Mouse (Mus musculus) intestine, embryonic 14.5 days (tissue): ENCODE results near the gene Ntm. TPM values are rescaled to one million over a fixed set of nuclear protein-coding genes. Genes with fewer than 3 reads are reported as not detected.

Experiments used
- ATAC-seq: fragments of 200-750 bp; cut with Nextera tagmentation; replicated peaks from 2 replicates; pipeline ENCODE4 v1.8.0; 2017; ENCODE audit warnings: low read depth, moderate number of reproducible peaks, moderate TSS enrichment, moderate library complexity; ENCODE audit not compliant: low FRiP score, low TSS enrichment
- DNase-seq: peaks from one replicate; pipeline ENCODE4 v3.0.0-alpha.2; 2018; ENCODE audit warnings: low spot score
- H3K27ac ChIP-seq: fragments of 300-500 bp; sonication (generic); 2 replicates; pipeline ENCODE4 v1.5.1; 2014; ENCODE audit warnings: low read depth, mild to moderate bottlenecking, control low read depth
- H3K27me3 ChIP-seq: fragments of 300-500 bp; sonication (generic); replicated peaks from 2 replicates; pipeline ENCODE4 v1.6.1; 2014; ENCODE audit warnings: low read length, control low read depth; ENCODE audit not compliant: control insufficient read depth, insufficient read depth
- H3K36me3 ChIP-seq: fragments of 300-500 bp; sonication (generic); 2 replicates; pipeline ENCODE4 v1.6.1; 2014; ENCODE audit warnings: low read length, control low read depth; ENCODE audit not compliant: control insufficient read depth, insufficient read depth
- H3K4me1 ChIP-seq: fragments of 300-500 bp; sonication (generic); replicated peaks from 2 replicates; pipeline ENCODE4 v1.6.1; 2014; ENCODE audit warnings: low read length, control low read depth, mixed read lengths; ENCODE audit not compliant: control insufficient read depth, insufficient read depth
- H3K4me2 ChIP-seq: fragments of 300-500 bp; sonication (generic); 2 replicates; pipeline ENCODE4 v1.6.1; 2014; ENCODE audit warnings: low read length
- H3K4me3 ChIP-seq: fragments of 300-500 bp; sonication (generic); 2 replicates; pipeline ENCODE4 v1.5.1; 2014; ENCODE audit warnings: low read depth, low read length, control low read depth, mixed read lengths
- H3K9ac ChIP-seq: fragments of 300-500 bp; sonication (generic); 2 replicates; pipeline ENCODE4 v1.6.1; 2014; ENCODE audit warnings: mild to moderate bottlenecking, low read length
- H3K9me3 ChIP-seq: fragments of 300-500 bp; sonication (generic); 2 replicates; pipeline ENCODE4 v1.6.1; 2016; ENCODE audit warnings: low read length, control low read depth; ENCODE audit not compliant: control insufficient read depth
- WGBS: fragments of 180-500 bp; shearing (Covaris S2); extraction: QIAGEN DNeasy Blood & Tissue Kit; methylation state at CpG from one replicate; pipeline ENCODE4 v1.1.7; 2014; 5-methylcytosine and 5-hydroxymethylcytosine counted together
- polyA plus RNA-seq: library from polyadenylated mRNA; unstranded; fragments of >200 nt; fragmentation: Nextera tagmentation; extraction: Ambion mirVana; gene quantifications from 2 replicates; pipeline ENCODE4 v1.2.1, GENCODE M21; 2014

Ntm gene
- polyA plus RNA-seq, 1 experiment from 2014 or later, result 11.6 TPM

DNA sequence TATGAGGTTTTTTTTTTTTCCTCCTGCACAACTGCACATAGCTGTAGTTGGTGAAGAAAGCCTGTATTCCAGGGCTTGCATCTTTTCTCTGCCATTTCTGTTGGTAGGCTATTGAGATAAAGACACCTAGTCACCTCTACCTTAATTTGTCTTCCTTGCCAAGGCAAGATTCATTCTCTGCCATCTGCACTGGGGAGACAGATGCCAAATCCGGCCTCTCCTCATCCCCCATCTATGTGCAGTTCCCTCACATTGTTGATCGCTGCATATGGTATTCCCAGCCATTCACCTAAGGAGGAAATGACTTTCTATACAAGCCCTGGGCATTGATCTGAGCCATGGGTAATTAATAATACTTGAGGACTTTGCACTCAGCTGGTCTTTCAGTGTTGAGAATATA, 753.7 kb downstream of the Ntm start:
- Histone ChIP-seq H3K36me3 (no peaks in the 10 kb centered on the region), H3K4me2 (no peak overlapping the region), H3K27me3 (no peaks in the 10 kb centered on the region), H3K9ac (no peak overlapping the region), H3K9me3 (no peaks in the 10 kb centered on the region), H3K4me3 (no peak overlapping the region), H3K27ac (no peak overlapping the region), H3K4me1 (0 out of 2 replicates have a peak, but pooled peaks cover 2% of the 10 kb centered on the region)
- ATAC-seq, result no peak
- WGBS, result 82% methylated on average over 2 of the region's 2 CpGs
- no peak for DNase-seq

GRCm38 (mm10) chr9:29208142-29208541, 754.8 kb downstream of the Ntm start:
- H3K27ac ChIP-seq, result no peak overlapping the region
- no peaks in the 10 kb centered on the region for H3K36me3 ChIP-seq
- DNase-seq (no peak), ATAC-seq (no peak)
- H3K9me3 ChIP-seq, result no peaks in the 10 kb centered on the region
- WGBS, result 71% methylated on average over 5 of the region's 5 CpGs
- H3K9ac ChIP-seq, result no peak overlapping the region
- no peak overlapping the region for H3K4me3 ChIP-seq
- no peaks in the 10 kb centered on the region for H3K27me3 ChIP-seq
- H3K4me2 ChIP-seq, result no peak overlapping the region
- H3K4me1 ChIP-seq, result 0 out of 2 replicates have a peak, but pooled peaks cover 2% of the 10 kb centered on the region

DNA sequence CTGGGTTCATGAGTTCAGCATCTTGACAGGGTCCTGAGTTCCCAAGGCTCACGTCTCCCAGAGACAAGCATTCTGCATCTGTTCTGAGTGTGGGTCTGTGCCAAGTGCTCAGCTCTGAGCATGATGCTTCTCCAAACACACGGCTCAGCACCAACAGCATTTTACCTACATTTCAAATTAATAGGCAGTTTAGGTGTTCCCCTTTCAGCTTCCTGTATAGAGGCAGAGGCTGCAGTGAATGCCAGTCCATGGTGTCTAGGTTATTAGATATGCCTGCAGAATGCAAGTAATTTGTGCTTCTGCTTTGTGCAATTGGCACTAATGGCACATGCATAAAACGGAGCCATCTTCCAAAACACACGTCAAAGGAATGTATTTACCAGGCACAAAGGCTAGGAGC, 757.3 kb downstream of the Ntm start:
- no peak overlapping the region for H3K4me2 ChIP-seq
- H3K4me1 ChIP-seq, result 0 out of 2 replicates have a peak, but pooled peaks cover 2% of the 10 kb centered on the region
- WGBS, result 62% methylated on average over 4 of the region's 4 CpGs
- H3K9me3 ChIP-seq, result no peaks in the 10 kb centered on the region
- no peak overlapping the region for H3K27ac ChIP-seq
- no peaks in the 10 kb centered on the region for H3K36me3 ChIP-seq
- ATAC-seq (no peak), DNase-seq (no peak)
- no peak overlapping the region for H3K9ac ChIP-seq
- no peaks in the 10 kb centered on the region for H3K27me3 ChIP-seq
- no peak overlapping the region for H3K4me3 ChIP-seq

DNA sequence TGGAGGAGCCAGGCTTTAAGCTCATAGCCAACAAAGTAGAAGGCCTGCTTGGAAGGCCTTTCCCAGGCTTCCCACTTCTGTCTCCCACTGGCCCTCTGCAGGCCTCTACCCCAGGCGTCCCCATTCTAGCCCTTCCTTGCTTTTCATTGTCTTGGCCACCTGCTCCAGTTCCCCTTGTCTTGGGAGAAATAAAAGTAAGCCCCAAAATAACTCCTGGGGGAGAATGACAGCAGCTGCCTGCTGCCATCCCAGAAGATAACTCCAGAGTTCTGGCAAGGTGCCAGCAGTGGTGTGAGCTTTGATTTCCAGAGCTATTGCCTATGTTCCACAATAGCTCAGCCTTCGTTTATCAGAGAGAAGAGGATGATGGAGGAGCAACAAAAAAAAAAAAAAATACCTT, 760.7 kb downstream of the Ntm start:
- no peaks in the 10 kb centered on the region for H3K27me3 ChIP-seq
- DNase-seq (no peak), ATAC-seq (no peak)
- H3K4me3 ChIP-seq, result no peak overlapping the region
- H3K9ac ChIP-seq, result no peak overlapping the region
- H3K9me3 ChIP-seq, result no peaks in the 10 kb centered on the region
- no peak overlapping the region for H3K4me2 ChIP-seq
- WGBS, result 42% methylated on average over 2 of the region's 2 CpGs
- H3K27ac ChIP-seq, result no peak overlapping the region
- H3K4me1 ChIP-seq, result 0 out of 2 replicates have a peak, but pooled peaks cover 2% of the 10 kb centered on the region
- no peaks in the 10 kb centered on the region for H3K36me3 ChIP-seq

- Histone ChIP-seq H3K4me1 (0 out of 2 replicates have a peak, but pooled peaks cover 2% of the 10 kb centered on the region), H3K36me3 (no peaks in the 10 kb centered on the region), H3K9me3 (no peaks in the 10 kb centered on the region), H3K9ac (no peak overlapping the region), H3K27ac (no peak overlapping the region), H3K27me3 (no peaks in the 10 kb centered on the region), H3K4me2 (no peak overlapping the region), H3K4me3 (no peak overlapping the region)
- DNase-seq, result peak; percentile 63
- 0 out of 2 replicates have a peak, but pooled peaks have one; percentile 53 for ATAC-seq
- WGBS, result 46% methylated on average over 14 of the region's 14 CpGs
Measured at GRCm38 (mm10) chr9:29201163-29202053, 761.5 kb downstream of the Ntm start.

DNA sequence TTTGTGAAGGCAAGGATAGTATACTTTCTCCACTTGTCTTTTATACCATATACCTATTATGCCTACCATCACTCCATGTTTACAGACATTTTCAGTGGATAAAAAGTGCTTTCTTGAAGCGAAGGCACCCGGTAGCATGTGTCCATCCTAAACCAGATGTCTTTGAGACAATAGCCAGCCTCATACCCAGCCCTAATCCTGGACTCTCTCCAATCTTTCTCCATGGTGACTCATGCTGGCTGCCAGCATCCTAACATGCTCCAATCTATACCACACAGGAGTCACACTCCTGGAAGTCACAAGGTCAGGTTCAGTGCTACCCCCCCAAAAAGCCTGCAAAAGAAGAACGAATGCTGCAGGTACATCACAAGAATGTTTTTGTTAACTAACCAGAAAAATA, 765.9 kb downstream of the Ntm start:
- Histone ChIP-seq H3K27ac (no peak overlapping the region), H3K4me2 (no peak overlapping the region), H3K9ac (no peak overlapping the region), H3K9me3 (no peaks in the 10 kb centered on the region), H3K4me3 (no peak overlapping the region), H3K4me1 (no peaks in the 10 kb centered on the region), H3K36me3 (no peaks in the 10 kb centered on the region), H3K27me3 (no peaks in the 10 kb centered on the region)
- WGBS, result 59% methylated on average over 3 of the region's 3 CpGs
- ATAC-seq (no peak), DNase-seq (no peak)

GRCm38 (mm10) chr9:29194265-29194664, 768.7 kb downstream of the Ntm start:
- WGBS, result 40% methylated on average over 2 of the region's 2 CpGs
- Histone ChIP-seq H3K9ac (no peak overlapping the region), H3K4me3 (no peak overlapping the region), H3K27ac (no peak overlapping the region), H3K36me3 (no peaks in the 10 kb centered on the region), H3K4me1 (no peaks in the 10 kb centered on the region), H3K27me3 (no peaks in the 10 kb centered on the region), H3K4me2 (no peak overlapping the region), H3K9me3 (no peaks in the 10 kb centered on the region)
- ATAC-seq, result no peak
- no peak for DNase-seq

- no peak overlapping the region for H3K27ac ChIP-seq
- WGBS, result 85% methylated on average over 5 of the region's 5 CpGs
Measured at GRCm38 (mm10) chr9:29183011-29183410, 779.9 kb downstream of the Ntm start.

GRCm38 (mm10) chr9:29181661-29182060, 781.3 kb downstream of the Ntm start:
- no peak overlapping the region for H3K4me3 ChIP-seq
- no peak overlapping the region for H3K27ac ChIP-seq
- WGBS, result 81% methylated on average over 2 of the region's 2 CpGs
- H3K9ac ChIP-seq, result no peak overlapping the region
- no peaks in the 10 kb centered on the region for H3K9me3 ChIP-seq
- H3K27me3 ChIP-seq, result no peaks in the 10 kb centered on the region
- H3K36me3 ChIP-seq, result no peaks in the 10 kb centered on the region
- ATAC-seq (no peak), DNase-seq (no peak)
- no peak overlapping the region for H3K4me2 ChIP-seq
- no peaks in the 10 kb centered on the region for H3K4me1 ChIP-seq

More at GRCm38 (mm10) chr9:29183011-29183410, 779.9 kb downstream of the Ntm start:
- DNase-seq (no peak), ATAC-seq (no peak)
- H3K9me3 ChIP-seq, result no peaks in the 10 kb centered on the region
- H3K9ac ChIP-seq, result no peak overlapping the region
- H3K4me1 ChIP-seq, result no peaks in the 10 kb centered on the region
- H3K4me2 ChIP-seq, result no peak overlapping the region
- no peaks in the 10 kb centered on the region for H3K27me3 ChIP-seq
- no peak overlapping the region for H3K4me3 ChIP-seq
- H3K36me3 ChIP-seq, result no peaks in the 10 kb centered on the region
